ENCODE assay signal across 15 mouse cellular contexts in genomic region chr8:85362211-85362610, GRCm38 (mm10).
"Had no signal": no experiment of that assay in that cellular context is flagged by ENCODE, and none has a peak within 500 bp of the region (broad histone marks: within the 10 kb centered on the region; RNA-seq: fewer than 3 reads in every experiment).

No protein-coding gene starts in this region.

- H3K9ac ChIP-seq: limb, embryonic 15.5 days; liver, embryonic 13.5 days; lung, embryonic 14.5 days; neural tube, embryonic 15.5 days had no signal

- H3K9me3 ChIP-seq: limb, embryonic 15.5 days; liver, embryonic 13.5 days; midbrain, embryonic 10.5 days; neural tube, embryonic 15.5 days had no signal

- H3K27me3 ChIP-seq: limb, embryonic 15.5 days; liver, embryonic 13.5 days; neural tube, embryonic 15.5 days had no signal

- H3K4me2 ChIP-seq: limb, embryonic 15.5 days; liver, embryonic 13.5 days; lung, embryonic 14.5 days; neural tube, embryonic 15.5 days had no signal

- DNase-seq: kidney, postnatal 25 days; layer of hippocampus, postnatal 36 days; liver, embryonic 13.5 days; lung, embryonic 14.5 days; lung, postnatal 10 days; lung, postnatal 4 days; midbrain, embryonic 14.5 days; right cerebral cortex, adult 18-20 months; right cerebral cortex, postnatal 25 days; thymus, adult 18-20 months; thymus, postnatal 14 days had no signal

- H3K36me3 ChIP-seq: limb, embryonic 15.5 days; midbrain, embryonic 10.5 days; neural tube, embryonic 15.5 days had no signal

- H3K4me1 ChIP-seq: neural tube, embryonic 15.5 days had no signal

- H3K27ac ChIP-seq: limb, embryonic 15.5 days; midbrain, embryonic 10.5 days; neural tube, embryonic 15.5 days had no signal

- H3K4me3 ChIP-seq: limb, embryonic 15.5 days; liver, embryonic 13.5 days; midbrain, embryonic 10.5 days; myocyte; neural tube, embryonic 15.5 days had no signal
